Mouse (Mus musculus) bone marrow, adult 2 months (tissue): ENCODE results near the gene Cdh1.

Experiments
- CTCF ChIP-seq: fragments of 200-500 bp; IDR thresholded peaks from 2 replicates; pipeline ENCODE4 v1.5.1; 2011; ENCODE audit warnings: low read length, control low read depth; ENCODE audit not compliant: control insufficient read depth, insufficient read depth
- POLR2A ChIP-seq: fragments of 200-500 bp; IDR thresholded peaks from 2 replicates; pipeline ENCODE4 v1.6.1; 2011; ENCODE audit warnings: low read depth, mild to moderate bottlenecking, control low read depth, low read length, borderline replicate concordance; ENCODE audit not compliant: control insufficient read depth

DNA sequence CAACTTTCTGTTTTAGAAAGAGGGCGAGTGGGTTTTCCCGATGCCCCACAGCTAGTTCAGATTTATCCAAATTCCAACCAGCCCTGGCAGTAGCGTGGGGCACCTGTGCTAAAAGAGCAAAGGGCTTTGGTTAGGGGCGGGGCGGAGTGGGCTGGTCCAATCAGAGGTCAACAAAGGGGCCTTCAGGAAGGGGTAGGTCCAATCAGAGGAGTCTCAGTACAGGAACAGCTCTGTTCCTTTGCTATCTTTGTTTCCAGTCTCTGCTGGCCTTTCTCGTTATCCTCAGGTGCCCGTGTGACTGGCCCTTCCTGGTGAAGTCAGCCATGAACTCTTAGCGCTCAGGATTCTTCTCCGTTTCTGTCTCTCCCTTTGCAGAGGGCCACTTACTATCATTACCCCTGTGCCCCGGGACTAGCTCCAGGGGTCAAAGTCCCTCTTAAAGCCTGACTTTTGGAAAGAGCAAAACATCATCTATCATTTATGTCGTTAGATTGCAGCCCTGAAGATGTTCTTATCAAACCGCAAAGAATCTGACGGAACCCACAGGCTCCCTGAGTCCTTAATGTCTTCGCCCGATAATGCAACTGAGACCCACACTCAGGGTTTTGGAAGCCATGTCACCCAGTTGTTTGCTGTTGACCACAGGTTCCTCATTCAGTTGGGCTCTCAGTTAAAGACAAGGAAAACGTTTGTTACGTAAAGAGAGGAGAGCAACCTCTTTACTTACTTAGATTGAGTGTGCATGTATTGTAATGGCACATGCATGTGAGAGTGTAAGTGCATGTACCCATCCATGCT is 30.4 kb downstream of the Cdh1 start:
- TF ChIP-seq CTCF (no peak), POLR2A (no peak)
